Mouse (Mus musculus) mature B cell (primary cell): Measurements from ENCODE around the gene Slc5a10.

Experiments
- in situ Hi-C: fragments of 300-500 bp; cut with MboI; formaldehyde crosslinking; loops from 2 replicates; pipeline ENCODE4 v1.14.3; 2019

The Slc5a10 gene

DNA sequence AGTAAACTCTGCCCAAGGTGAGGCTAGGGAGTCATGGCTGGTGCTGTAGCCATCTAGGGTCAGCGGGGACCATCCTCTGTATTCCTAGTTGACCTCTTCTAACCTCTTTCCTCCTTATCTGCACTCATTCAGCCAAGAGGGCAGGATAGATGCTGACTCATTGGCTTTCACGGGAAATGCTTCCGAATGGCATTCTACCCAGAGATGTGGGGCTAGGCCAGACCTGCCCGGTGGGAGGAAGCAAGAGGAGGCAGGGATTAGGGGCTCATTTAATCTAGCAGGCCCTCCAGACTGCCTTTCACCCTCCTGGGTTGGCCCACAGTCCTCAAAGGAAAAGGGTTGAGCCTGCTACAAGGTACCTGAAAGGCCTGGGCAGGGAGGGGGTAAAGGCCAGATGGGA lies 14.4 kb downstream of the Slc5a10 start:
- in situ Hi-C loops = loop anchor here (25.0 kb wide), 1 partner anchor 294 kb away; no protein-coding TSS in a partner anchor

GRCm38 (mm10) chr11:61705581-61705980 lies 15.0 kb downstream of the Slc5a10 start:
- in situ Hi-C loops = loop anchor here (25.0 kb wide), 1 partner anchor 293 kb away; no protein-coding TSS in a partner anchor

DNA sequence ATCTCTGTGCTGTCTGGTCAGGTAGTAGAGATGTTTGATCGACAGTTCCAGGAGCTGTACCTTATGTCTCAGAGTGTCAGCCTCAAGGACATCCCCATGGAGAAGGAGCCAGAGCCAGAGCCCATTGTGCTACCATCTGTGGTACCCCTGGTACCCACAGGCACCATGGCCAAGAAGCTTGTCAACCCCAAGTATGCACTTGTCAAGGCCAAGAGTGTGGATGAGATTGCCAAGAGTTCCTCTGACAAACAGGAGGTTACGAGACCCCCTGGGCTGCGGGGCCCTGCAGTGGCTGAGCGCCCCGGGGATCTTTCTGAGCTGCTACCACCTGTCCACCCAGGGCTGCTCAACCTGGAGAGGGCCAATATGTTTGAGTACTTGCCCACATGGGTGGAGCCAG lies 18.1 kb downstream of the Slc5a10 start:
- in situ Hi-C loops = loop anchor here (25.0 kb wide), 1 partner anchor 290 kb away; no protein-coding TSS in a partner anchor

DNA sequence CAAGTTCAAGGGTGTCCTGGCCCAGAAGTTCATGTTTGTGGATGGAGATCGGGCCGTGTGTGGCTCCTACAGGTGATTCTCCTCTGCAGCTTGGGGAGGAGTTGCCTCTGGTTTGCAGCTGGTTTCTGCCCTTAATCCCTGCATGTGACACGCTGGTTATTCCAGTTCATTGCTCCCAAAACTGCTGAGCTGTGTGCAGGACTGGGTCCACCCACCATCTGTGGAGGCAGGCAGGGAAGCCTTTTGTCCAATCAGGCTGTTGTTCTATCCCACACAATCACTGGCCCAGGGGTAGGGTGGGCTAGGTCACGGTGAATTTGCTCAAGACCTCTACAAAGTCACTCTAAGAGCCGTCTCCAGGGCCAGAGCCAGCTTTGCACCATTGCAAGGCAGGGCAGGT lies 18.9 kb downstream of the Slc5a10 start:
- in situ Hi-C loops = loop anchor here (25.0 kb wide), 1 partner anchor 289 kb away; no protein-coding TSS in a partner anchor

- in situ Hi-C loops = loop anchor here (25.0 kb wide), 1 partner anchor 288 kb away; no protein-coding TSS in a partner anchor
These were observed 20.7 kb downstream of the Slc5a10 start for GRCm38 (mm10) chr11:61699933-61700332.

DNA sequence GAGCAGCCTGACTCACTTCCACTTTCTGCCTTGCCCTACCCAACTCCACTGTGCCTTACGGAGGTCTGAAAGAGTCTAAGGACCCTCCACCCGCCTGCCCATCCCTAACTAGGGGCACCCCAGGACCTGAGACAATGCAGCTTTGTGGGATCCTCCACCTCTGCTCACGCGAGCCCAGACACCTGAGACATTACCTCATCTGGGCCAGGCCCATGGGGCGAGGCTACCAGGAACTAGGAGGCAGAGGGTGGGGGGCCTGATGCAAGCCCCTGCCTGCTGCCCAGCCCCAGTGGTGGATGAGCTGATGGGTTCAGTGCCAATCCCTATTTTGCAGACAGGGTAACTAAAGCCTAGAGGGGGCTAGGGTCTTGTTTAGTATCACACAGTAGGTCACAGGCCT lies 21.2 kb downstream of the Slc5a10 start:
- in situ Hi-C loops = no loop called here

GRCm38 (mm10) chr11:61698852-61699251 lies 21.8 kb downstream of the Slc5a10 start:
- in situ Hi-C loops = no loop called here

DNA sequence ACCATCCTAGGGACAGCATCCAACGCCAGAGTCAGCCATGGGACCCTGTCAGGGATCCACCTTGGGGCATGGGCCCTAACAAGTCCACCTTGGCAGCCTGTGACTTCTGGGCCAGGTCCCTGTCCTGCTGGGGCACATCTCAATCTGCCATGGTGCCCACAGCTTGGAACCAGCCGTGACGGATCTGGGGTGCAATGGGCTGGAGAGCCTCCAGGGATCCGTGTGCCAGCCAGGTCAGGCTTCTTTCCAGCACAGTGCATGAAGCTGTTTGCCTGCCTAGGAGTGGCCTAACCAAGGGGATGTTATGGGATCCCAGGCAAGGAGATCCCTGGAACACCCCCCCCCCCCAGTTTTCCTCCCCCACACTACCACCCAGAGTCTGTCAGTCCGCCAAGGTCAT lies 27.6 kb downstream of the Slc5a10 start:
- in situ Hi-C loops = no loop called here

GRCm38 (mm10) chr11:61687595-61687994 lies 33.0 kb downstream of the Slc5a10 start:
- in situ Hi-C loops = no loop called here

GRCm38 (mm10) chr11:61686906-61687453 lies 33.6 kb downstream of the Slc5a10 start:
- in situ Hi-C loops = no loop called here

DNA sequence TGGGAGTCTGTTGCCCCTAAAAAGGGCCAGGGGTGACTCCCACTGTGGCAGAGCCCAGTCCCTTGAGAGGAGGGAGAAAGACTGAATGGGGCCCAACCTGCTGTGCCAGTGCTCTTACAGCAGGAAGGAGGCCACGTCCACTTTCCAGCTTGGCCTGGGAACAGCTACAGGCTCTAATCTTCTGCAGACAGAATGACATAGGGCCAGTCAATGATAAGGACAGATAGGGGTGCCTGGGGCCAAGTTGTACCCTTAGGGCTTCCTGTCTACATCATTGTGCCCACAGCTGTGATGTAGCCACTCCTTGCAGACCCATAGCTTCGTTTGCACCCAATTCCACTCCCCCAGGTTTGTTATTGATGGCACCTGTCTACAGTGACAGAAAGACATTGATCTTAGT lies 34.5 kb downstream of the Slc5a10 start:
- in situ Hi-C loops = no loop called here

GRCm38 (mm10) chr11:61685119-61685725 lies 35.4 kb downstream of the Slc5a10 start:
- in situ Hi-C loops = no loop called here

GRCm38 (mm10) chr11:61683907-61684731 lies 36.5 kb downstream of the Slc5a10 start, which contains the start of gene Fam83g:
TSS of gene Fam83g (plus strand) at chr11:61684091.
- in situ Hi-C loops = no loop called here

- in situ Hi-C loops = no loop called here
These were observed 41.3 kb downstream of the Slc5a10 start for GRCm38 (mm10) chr11:61679091-61679866.

- in situ Hi-C loops = no loop called here
These were observed 42.9 kb downstream of the Slc5a10 start for GRCm38 (mm10) chr11:61677709-61678108.

- in situ Hi-C loops = no loop called here
These were observed 44.3 kb downstream of the Slc5a10 start for GRCm38 (mm10) chr11:61676216-61676854.

- in situ Hi-C loops = no loop called here
These were observed 45.3 kb downstream of the Slc5a10 start for GRCm38 (mm10) chr11:61675332-61675731.

GRCm38 (mm10) chr11:61674839-61675159 lies 45.8 kb downstream of the Slc5a10 start:
- in situ Hi-C loops = no loop called here

- in situ Hi-C loops = no loop called here
These were observed 46.3 kb downstream of the Slc5a10 start for GRCm38 (mm10) chr11:61674151-61674838.

GRCm38 (mm10) chr11:61673686-61674085 lies 46.9 kb downstream of the Slc5a10 start:
- in situ Hi-C loops = no loop called here
